Mouse (Mus musculus): ENCODE data around the gene Cops9.

DNA sequence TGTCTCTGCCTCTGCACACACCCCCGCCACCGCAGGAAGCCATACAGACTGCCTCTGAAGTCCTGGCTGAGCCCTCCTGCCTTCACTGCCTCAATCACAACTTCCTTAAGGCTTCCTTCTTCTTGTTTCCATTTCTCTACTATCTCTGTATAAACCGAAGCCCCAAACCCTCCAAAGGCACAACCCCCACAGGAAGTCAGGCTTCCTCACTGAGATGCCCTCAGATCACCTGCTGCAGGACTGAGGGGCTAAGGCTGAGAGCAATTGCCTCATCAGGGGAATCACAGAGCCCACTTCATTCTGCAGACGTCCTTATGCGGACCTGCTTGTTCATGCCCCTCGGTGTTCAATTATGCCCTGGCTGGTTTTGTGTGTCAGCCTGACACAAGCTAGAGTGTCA lies 1.4 kb downstream of the Cops9 start:
- TF ChIP-seq POLR2A (IDR thresholded peaks at IDR 0.05; ENCODE audit: insufficient read length, low read depth) (no peak), USF1 (IDR thresholded peaks at IDR 0.05; ENCODE audit: low read depth) (no peak), TCF12 (IDR thresholded peaks at IDR 0.05; ENCODE audit: insufficient read depth, poor library complexity, severe bottlenecking) (no peak), POLR2AphosphoS2 (IDR thresholded peaks at IDR 0.05; ENCODE audit: insufficient read length, low read depth) (no peak), CEBPB (IDR thresholded peaks at IDR 0.05; ENCODE audit: insufficient read depth, poor library complexity, severe bottlenecking) (no peak), MAX (IDR thresholded peaks at IDR 0.05; ENCODE audit: low read depth) (no peak), MYOD1 (IDR thresholded peaks at IDR 0.05; ENCODE audit: control insufficient read depth in 1 of 3, insufficient read length in 2 of 3, low read depth in 2 of 3) (no peak)

All from myocyte (in vitro differentiated cells).